Mouse (Mus musculus) forebrain, embryonic 12.5 days (tissue): ENCODE measurements around the gene Slc17a5. TPM values are rescaled to one million over a fixed set of nuclear protein-coding genes. Genes with fewer than 3 reads are reported as not detected.

ENCODE experiments used
- ATAC-seq: fragments of 200-750 bp; cut with Nextera tagmentation; 2 replicates; pipeline ENCODE4 v1.8.0; 2017; ENCODE audit warnings: moderate TSS enrichment; ENCODE audit not compliant: low FRiP score
- H3K27ac ChIP-seq: fragments of 300-500 bp; sonication (generic); 2 replicates; pipeline ENCODE4 v1.5.1; 2016; ENCODE audit warnings: mild to moderate bottlenecking
- H3K27me3 ChIP-seq: fragments of 300-500 bp; sonication (generic); 2 replicates; pipeline ENCODE4 v1.6.1; 2016; ENCODE audit warnings: mild to moderate bottlenecking
- H3K36me3 ChIP-seq: fragments of 300-500 bp; sonication (generic); replicated peaks from 2 replicates; pipeline ENCODE4 v1.6.1; 2016; ENCODE audit warnings: mild to moderate bottlenecking
- H3K4me1 ChIP-seq: fragments of 300-500 bp; sonication (generic); 2 replicates; pipeline ENCODE4 v1.6.1; 2016
- H3K4me2 ChIP-seq: fragments of 300-500 bp; sonication (generic); 2 replicates; pipeline ENCODE4 v1.6.1; 2016; ENCODE audit warnings: mild to moderate bottlenecking, moderate library complexity
- H3K4me3 ChIP-seq: fragments of 300-500 bp; sonication (generic); replicated peaks from 2 replicates; pipeline ENCODE4 v1.5.1; 2016; ENCODE audit warnings: mild to moderate bottlenecking
- H3K9ac ChIP-seq: fragments of 300-500 bp; sonication (generic); 2 replicates; pipeline ENCODE4 v1.6.1; 2016; ENCODE audit warnings: mild to moderate bottlenecking
- H3K9me3 ChIP-seq: fragments of 300-500 bp; sonication (generic); 2 replicates; pipeline ENCODE4 v1.6.1; 2016
- WGBS: fragments of 180-500 bp; shearing (Covaris S2); methylation state at CpG from one replicate; pipeline ENCODE4 v1.1.7; 2016; 5-methylcytosine and 5-hydroxymethylcytosine counted together
- polyA plus RNA-seq: library from polyadenylated mRNA; unstranded; fragments of >200 nt; fragmentation: Nextera tagmentation; extraction: Ambion mirVana; gene quantifications from 2 replicates; pipeline ENCODE4 v1.2.1, GENCODE M21; 2016

Slc17a5 gene
- 13.5 and 13.7 TPM in 2 replicates for polyA plus RNA-seq

- no peaks in the 10 kb centered on the region; the same call in 1 of the 2 replicates for H3K27me3 ChIP-seq
- H3K4me3 ChIP-seq: peak within 1 kb of the TSS; percentile 73
- peak within 1 kb of the TSS; percentile 66 for H3K27ac ChIP-seq
- no peaks in the 10 kb centered on the region for H3K4me1 ChIP-seq
- peak within 1 kb of the TSS; percentile 74 for H3K9ac ChIP-seq
- no peaks in the 10 kb centered on the region for H3K9me3 ChIP-seq
- peak; percentile 98 for ATAC-seq
- H3K4me2 ChIP-seq: peak within 1 kb of the TSS; percentile 68
- H3K36me3 ChIP-seq: no peaks in the 10 kb centered on the region; the same call in 1 of the 2 replicates
- 0% methylated on average over 27 of the region's 27 CpGs for WGBS
These were observed at the start of gene Slc17a5 for GRCm38 (mm10) chr9:78587914-78588313. Slc17a5 (minus strand) TSS chr9:78588041.

- no peaks in the 10 kb centered on the region for H3K36me3 ChIP-seq
- no peak overlapping the region for H3K9ac ChIP-seq
- H3K4me1 ChIP-seq: no peaks in the 10 kb centered on the region; the same call in 1 of the 2 replicates
- H3K27me3 ChIP-seq: no peaks in the 10 kb centered on the region
- no peak overlapping the region for H3K27ac ChIP-seq
- no peak for ATAC-seq
- H3K4me2 ChIP-seq: no peak overlapping the region
- no peak overlapping the region for H3K4me3 ChIP-seq
- WGBS: 93% methylated on average over 3 of the region's 3 CpGs
- H3K9me3 ChIP-seq: no peaks in the 10 kb centered on the region
These were observed 46.1 kb upstream of the Slc17a5 start for GRCm38 (mm10) chr9:78633976-78634375.

DNA sequence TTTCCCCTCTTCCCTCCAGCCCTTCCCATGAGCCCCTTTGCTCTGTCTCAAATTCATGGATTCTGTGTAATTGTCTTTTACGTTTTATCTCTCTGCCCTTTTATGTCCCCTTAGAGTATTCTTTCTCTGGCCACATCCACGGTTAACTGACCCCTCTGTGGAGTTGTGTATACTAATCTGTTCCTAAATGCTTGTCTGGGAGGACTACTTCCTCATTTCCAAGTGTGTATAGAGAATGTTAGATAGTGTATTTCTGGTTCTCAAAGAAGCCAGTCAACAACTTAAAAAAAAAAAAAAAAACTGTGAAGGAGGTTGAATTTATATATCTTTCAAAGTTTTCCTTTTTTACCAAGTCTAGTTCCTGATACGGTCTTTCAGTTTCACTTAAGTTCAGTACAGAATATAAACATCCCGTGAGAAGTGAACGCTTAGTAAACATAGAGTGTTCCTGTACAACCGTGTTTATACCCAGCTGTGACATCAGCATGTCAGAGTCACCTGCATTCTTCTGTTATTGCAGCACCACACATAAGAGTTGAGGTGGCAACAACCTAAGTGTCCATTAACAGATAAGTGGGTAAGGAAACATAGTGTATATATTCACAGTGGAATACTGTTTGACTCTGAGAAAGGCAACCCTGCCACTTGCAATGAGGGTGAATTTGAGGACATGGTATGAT lies 44.1 kb upstream of the Slc17a5 start:
- 88% methylated on average over 6 of the region's 6 CpGs for WGBS
- Histone ChIP-seq H3K4me1 (no peaks in the 10 kb centered on the region; the same call in 1 of the 2 replicates), H3K27ac (no peak overlapping the region), H3K36me3 (no peaks in the 10 kb centered on the region), H3K27me3 (no peaks in the 10 kb centered on the region), H3K9ac (no peak overlapping the region), H3K4me3 (no peak overlapping the region), H3K9me3 (no peaks in the 10 kb centered on the region), H3K4me2 (no peak overlapping the region)
- no peak for ATAC-seq

- Histone ChIP-seq H3K36me3 (no peaks in the 10 kb centered on the region), H3K4me3 (no peak overlapping the region), H3K27ac (no peak overlapping the region), H3K4me2 (0 out of 2 replicates have a peak overlapping the region, but pooled peaks have one; percentile 4), H3K9me3 (no peaks in the 10 kb centered on the region), H3K9ac (no peak overlapping the region), H3K4me1 (no peaks in the 10 kb centered on the region; the same call in 1 of the 2 replicates), H3K27me3 (no peaks in the 10 kb centered on the region)
- 40% methylated on average over 6 of the region's 6 CpGs for WGBS
- 0 out of 2 replicates have a peak, but pooled peaks have one; percentile 51 for ATAC-seq
These were observed 42.1 kb upstream of the Slc17a5 start for GRCm38 (mm10) chr9:78629991-78630390.

- ATAC-seq: no peak
- Histone ChIP-seq H3K4me1 (no peaks in the 10 kb centered on the region), H3K4me3 (no peak overlapping the region)
These were observed 35.5 kb upstream of the Slc17a5 start for GRCm38 (mm10) chr9:78623301-78623747.

DNA sequence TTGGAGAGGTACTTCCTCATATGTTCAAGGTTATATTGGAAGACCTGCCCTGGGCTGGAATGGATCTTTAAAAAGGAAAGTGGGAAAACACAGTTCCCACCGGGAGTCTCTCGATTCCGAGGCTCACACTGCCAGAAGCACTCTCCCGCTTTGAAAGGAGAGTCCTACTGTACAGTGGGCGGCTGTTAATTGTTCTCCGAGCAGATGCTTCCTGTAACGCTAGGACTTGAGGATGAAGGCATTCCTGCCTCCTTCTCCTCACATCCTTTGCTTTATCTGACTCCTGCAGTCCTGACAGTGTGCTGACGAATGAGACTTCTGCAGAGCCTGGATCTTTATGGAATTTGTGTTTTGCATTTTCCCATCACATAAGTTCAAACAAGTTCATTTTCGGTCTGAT lies 31.4 kb upstream of the Slc17a5 start:
- H3K9me3 ChIP-seq: no peaks in the 10 kb centered on the region
- ATAC-seq: no peak
- H3K36me3 ChIP-seq: no peaks in the 10 kb centered on the region
- 0 out of 2 replicates have a peak, but pooled peaks cover 7% of the 10 kb centered on the region for H3K4me1 ChIP-seq
- H3K4me2 ChIP-seq: no peak overlapping the region
- H3K9ac ChIP-seq: no peak overlapping the region
- H3K4me3 ChIP-seq: no peak overlapping the region
- H3K27ac ChIP-seq: no peak overlapping the region
- H3K27me3 ChIP-seq: peaks cover 26% of the 10 kb centered on the region
- 88% methylated on average over 9 of the region's 9 CpGs for WGBS

More at GRCm38 (mm10) chr9:78623301-78623747, 35.5 kb upstream of the Slc17a5 start:
- H3K27me3 ChIP-seq: no peaks in the 10 kb centered on the region
- no peak overlapping the region for H3K27ac ChIP-seq
- 81% methylated on average over 10 of the region's 10 CpGs for WGBS
- H3K36me3 ChIP-seq: no peaks in the 10 kb centered on the region
- H3K9ac ChIP-seq: no peak overlapping the region
- no peak overlapping the region for H3K4me2 ChIP-seq
- H3K9me3 ChIP-seq: no peaks in the 10 kb centered on the region

- peak within 1 kb of the TSS; percentile 92 for H3K4me2 ChIP-seq
- no peak within 1 kb of the TSS for H3K27ac ChIP-seq
- peak within 1 kb of the TSS; percentile 69 for H3K9ac ChIP-seq
- under 1% methylated on average over 43 of the region's 43 CpGs for WGBS
- ATAC-seq: peak; percentile 82
- 0 out of 2 replicates have a peak, but pooled peaks cover 7% of the 10 kb centered on the region for H3K4me1 ChIP-seq
- no peaks in the 10 kb centered on the region for H3K9me3 ChIP-seq
- no peaks in the 10 kb centered on the region for H3K36me3 ChIP-seq
- peak within 1 kb of the TSS; percentile 67 for H3K4me3 ChIP-seq
- H3K27me3 ChIP-seq: peaks cover 28% of the 10 kb centered on the region
These were observed 27.7 kb upstream of the Slc17a5 start, which contains the start of gene Cd109 for GRCm38 (mm10) chr9:78615401-78616021. Cd109 (plus strand) TSS chr9:78615546.

GRCm38 (mm10) chr9:78614201-78614600 lies 26.4 kb upstream of the Slc17a5 start:
- no peaks in the 10 kb centered on the region for H3K9me3 ChIP-seq
- H3K4me3 ChIP-seq: no peak overlapping the region
- WGBS: 65% methylated on average over 6 of the region's 6 CpGs
- no peak overlapping the region for H3K4me2 ChIP-seq
- ATAC-seq: no peak
- no peak overlapping the region for H3K27ac ChIP-seq
- H3K36me3 ChIP-seq: no peaks in the 10 kb centered on the region
- no peak overlapping the region for H3K9ac ChIP-seq
- 0 out of 2 replicates have a peak, but pooled peaks cover 7% of the 10 kb centered on the region for H3K4me1 ChIP-seq
- peaks cover 28% of the 10 kb centered on the region for H3K27me3 ChIP-seq

DNA sequence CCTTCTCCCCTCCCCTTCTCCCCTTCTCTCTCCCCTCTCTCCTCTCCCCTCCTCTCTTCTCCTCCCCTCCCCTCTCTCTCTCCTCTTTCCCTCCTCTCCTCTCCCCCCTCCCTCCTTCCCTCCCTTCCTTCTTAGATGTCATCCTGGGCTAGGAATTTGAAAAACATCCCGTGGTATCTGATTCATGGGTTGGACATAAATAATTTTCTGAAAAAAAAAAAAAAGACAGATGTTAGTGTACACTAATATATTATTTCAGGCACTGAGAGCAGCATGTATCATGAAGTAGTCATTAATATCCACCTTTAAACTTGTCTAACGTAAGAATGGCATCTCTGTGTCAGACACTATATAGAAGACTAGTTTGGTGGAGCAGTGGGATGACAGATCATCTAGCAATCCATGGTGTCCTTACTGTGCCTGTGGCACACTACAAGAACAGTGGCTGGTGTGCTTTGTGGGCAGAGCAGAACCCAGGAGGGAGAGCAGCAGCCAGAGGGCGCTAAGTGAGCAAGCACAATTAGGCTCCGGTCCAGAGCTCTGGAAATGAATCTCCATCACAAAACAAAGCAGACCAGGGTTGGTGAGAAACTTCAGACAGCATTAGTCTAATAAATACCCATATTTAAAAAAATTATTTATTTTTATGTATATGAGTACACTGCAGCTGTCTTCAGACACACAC lies 13.3 kb upstream of the Slc17a5 start:
- ATAC-seq: no peak
- no peak overlapping the region for H3K4me2 ChIP-seq
- WGBS: 61% methylated on average over 4 of the region's 4 CpGs
- H3K36me3 ChIP-seq: no peaks in the 10 kb centered on the region
- no peak overlapping the region for H3K4me3 ChIP-seq
- H3K9me3 ChIP-seq: no peaks in the 10 kb centered on the region
- H3K9ac ChIP-seq: no peak overlapping the region
- H3K4me1 ChIP-seq: no peaks in the 10 kb centered on the region
- H3K27ac ChIP-seq: no peak overlapping the region
- H3K27me3 ChIP-seq: no peaks in the 10 kb centered on the region; the same call in 1 of the 2 replicates

- no peak for ATAC-seq
- 85% methylated on average over 5 of the region's 5 CpGs for WGBS
- no peaks in the 10 kb centered on the region for H3K36me3 ChIP-seq
These were observed 12.1 kb upstream of the Slc17a5 start for GRCm38 (mm10) chr9:78599927-78600326.

DNA sequence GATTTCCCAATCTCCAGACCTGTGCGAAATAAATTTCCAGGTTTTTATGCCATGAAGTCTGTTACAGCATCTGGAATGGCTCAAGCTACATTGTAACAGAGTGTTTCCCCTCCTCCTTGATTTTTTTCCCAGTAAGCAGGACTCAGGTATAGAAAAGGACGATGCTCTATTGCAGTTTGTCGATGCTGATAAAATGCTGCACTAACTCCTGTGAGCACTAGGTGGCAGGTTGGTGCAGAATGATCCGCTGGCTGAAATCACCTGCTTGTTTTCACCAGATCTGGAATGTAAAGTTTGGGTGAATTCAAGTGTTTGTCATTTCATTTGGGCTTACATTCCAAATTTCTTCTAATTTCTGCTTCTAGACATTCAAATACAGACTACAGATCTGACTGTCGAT lies 9.0 kb upstream of the Slc17a5 start:
- no peak overlapping the region for H3K27ac ChIP-seq
- peak; percentile 23; the same call in 1 of the 2 replicates for ATAC-seq
- no peaks in the 10 kb centered on the region for H3K36me3 ChIP-seq
- no peaks in the 10 kb centered on the region for H3K9me3 ChIP-seq
- 7% methylated on average over 5 of the region's 5 CpGs for WGBS
- H3K4me3 ChIP-seq: no peak overlapping the region
- H3K9ac ChIP-seq: no peak overlapping the region
- no peaks in the 10 kb centered on the region; the same call in 1 of the 2 replicates for H3K27me3 ChIP-seq
- no peak overlapping the region for H3K4me2 ChIP-seq
- H3K4me1 ChIP-seq: no peaks in the 10 kb centered on the region

More at GRCm38 (mm10) chr9:78599927-78600326, 12.1 kb upstream of the Slc17a5 start:
- no peaks in the 10 kb centered on the region for H3K4me1 ChIP-seq
- H3K9ac ChIP-seq: no peak overlapping the region
- no peaks in the 10 kb centered on the region for H3K9me3 ChIP-seq
- H3K27ac ChIP-seq: no peak overlapping the region
- no peak overlapping the region for H3K4me3 ChIP-seq
- H3K27me3 ChIP-seq: no peaks in the 10 kb centered on the region; the same call in 1 of the 2 replicates
- no peak overlapping the region for H3K4me2 ChIP-seq
